Mouse (Mus musculus): Measurements from ENCODE around the gene Orc3. TPM values are rescaled to one million over a fixed set of nuclear protein-coding genes. Genes with fewer than 3 reads are reported as not detected.

The Orc3 gene
- polyA plus RNA-seq (2014; fragmentation: Nextera tagmentation; extraction: Ambion mirVana): 109 and 112 TPM in 2 replicates

DNA sequence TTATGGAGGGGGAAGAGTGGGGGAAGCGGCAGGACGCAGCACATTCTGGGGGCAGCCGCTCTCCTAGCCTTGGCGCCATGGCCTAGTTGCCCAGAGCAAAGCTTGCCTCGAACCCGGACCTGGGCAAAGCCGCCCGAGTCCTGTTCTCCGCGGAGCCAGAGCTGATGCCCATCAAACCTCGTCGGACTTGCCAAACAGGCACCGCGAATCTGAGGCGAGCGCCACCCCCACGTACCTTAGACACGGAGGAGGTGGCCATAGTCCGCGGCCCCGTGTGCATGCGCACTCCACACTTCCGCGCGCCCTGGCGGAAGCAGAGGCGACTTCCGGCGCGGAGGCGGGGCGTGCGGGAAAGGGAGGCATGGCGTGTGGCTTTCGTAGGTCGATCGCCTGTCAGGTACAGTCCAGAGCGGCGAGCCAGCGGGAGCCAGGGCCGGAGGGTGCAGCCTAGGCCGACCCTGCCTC lies at the start of gene Orc3, which contains the start of gene Rars2:
Gene Orc3 (minus strand): TSS at position 315 of the 465 bp plus-strand sequence.
Gene Rars2 (plus strand): TSS at position 328 of the 465 bp plus-strand sequence.
- H3K4me2 ChIP-seq (ENCODE audit: low read depth): peak within 1 kb of the TSS; percentile 71
- H3K9me3 ChIP-seq (ENCODE audit: control insufficient read depth, low read length): no peaks in the 10 kb centered on the region
- peak within 1 kb of the TSS; percentile 79 for H3K4me3 ChIP-seq (ENCODE audit: low read depth, low read length)
- no peaks in the 10 kb centered on the region for H3K27me3 ChIP-seq (ENCODE audit: control insufficient read depth, insufficient read depth, low read length)
- no peaks in the 10 kb centered on the region for H3K36me3 ChIP-seq (ENCODE audit: control insufficient read depth, insufficient read depth, low read length)
- ATAC-seq (ENCODE audit: insufficient read depth, low FRiP score, low TSS enrichment) (peak; percentile 97), DNase-seq (ENCODE audit: low spot score) (peak; percentile 94)
- under 1% methylated on average over 42 of the region's 42 CpGs for WGBS
- peaks cover 15% of the 10 kb centered on the region for H3K4me1 ChIP-seq (ENCODE audit: control insufficient read depth, insufficient read depth, low read length)
- H3K9ac ChIP-seq (ENCODE audit: low read length): peak within 1 kb of the TSS; percentile 89
- 0 out of 2 replicates have a peak within 1 kb of the TSS, but pooled peaks have one; percentile 60 for H3K27ac ChIP-seq (ENCODE audit: low read depth, low read length)

DNA sequence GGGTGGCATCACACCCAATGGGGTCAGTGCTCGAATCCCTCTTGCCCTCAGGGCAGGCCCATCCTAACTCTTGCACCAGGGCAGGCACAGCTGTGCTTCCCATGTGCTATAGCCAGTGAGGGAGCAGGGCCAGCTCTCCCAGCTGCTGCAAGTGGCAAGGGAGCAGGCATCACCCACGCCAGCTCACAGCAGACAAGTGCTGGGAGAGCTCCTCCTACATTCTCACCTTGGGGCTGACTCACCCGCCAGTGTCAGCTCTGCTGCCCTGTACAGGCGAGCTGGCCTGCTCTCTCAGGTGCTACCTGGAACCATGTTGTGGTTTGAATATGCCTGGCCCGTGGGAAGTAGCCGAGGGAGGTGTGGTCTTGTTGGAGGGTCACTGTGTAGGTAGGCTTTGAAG lies 47.2 kb upstream of the Orc3 start:
- no peak for ATAC-seq (ENCODE audit: insufficient read depth, low FRiP score, low TSS enrichment)

DNA sequence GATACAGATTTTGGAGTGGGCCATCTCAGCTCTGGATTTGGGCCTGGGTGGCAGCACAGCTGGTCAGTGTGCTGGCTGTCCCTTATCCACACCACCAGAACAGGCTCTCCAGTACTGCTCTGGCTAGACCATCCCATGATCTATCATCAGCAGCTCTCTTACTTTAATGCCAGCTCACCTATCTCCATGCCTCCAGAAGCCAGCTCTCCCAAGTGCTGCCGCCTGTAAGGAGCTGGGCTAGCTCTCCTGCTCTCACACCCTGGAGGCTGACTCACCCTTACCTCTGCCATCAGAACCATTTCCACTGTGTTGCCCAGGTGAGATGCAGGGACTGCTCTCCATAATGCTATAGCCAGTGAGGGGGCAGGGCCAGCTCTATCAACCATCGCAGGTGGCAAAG lies 46.8 kb upstream of the Orc3 start:
- H3K4me2 ChIP-seq (ENCODE audit: low read depth): no peak overlapping the region
- no peak overlapping the region for H3K4me3 ChIP-seq (ENCODE audit: low read depth, low read length)
- DNase-seq (ENCODE audit: low spot score) (no peak), ATAC-seq (ENCODE audit: insufficient read depth, low FRiP score, low TSS enrichment) (no peak)
- peaks cover 12% of the 10 kb centered on the region for H3K36me3 ChIP-seq (ENCODE audit: control insufficient read depth, insufficient read depth, low read length)
- no peaks in the 10 kb centered on the region for H3K4me1 ChIP-seq (ENCODE audit: control insufficient read depth, insufficient read depth, low read length)
- H3K9me3 ChIP-seq (ENCODE audit: control insufficient read depth, low read length): no peaks in the 10 kb centered on the region
- 92% methylated on average over 2 of the region's 2 CpGs for WGBS
- no peak overlapping the region for H3K27ac ChIP-seq (ENCODE audit: low read depth, low read length)
- H3K9ac ChIP-seq (ENCODE audit: low read length): no peak overlapping the region
- H3K27me3 ChIP-seq (ENCODE audit: control insufficient read depth, insufficient read depth, low read length): no peaks in the 10 kb centered on the region

More for the DNA sequence above, 47.2 kb upstream of the Orc3 start:
- Histone ChIP-seq H3K36me3 (ENCODE audit: control insufficient read depth, insufficient read depth, low read length) (peaks cover 12% of the 10 kb centered on the region), H3K4me1 (ENCODE audit: control insufficient read depth, insufficient read depth, low read length) (no peaks in the 10 kb centered on the region), H3K9ac (ENCODE audit: low read length) (no peak overlapping the region), H3K27me3 (ENCODE audit: control insufficient read depth, insufficient read depth, low read length) (no peaks in the 10 kb centered on the region), H3K4me3 (ENCODE audit: low read depth, low read length) (no peak overlapping the region), H3K9me3 (ENCODE audit: control insufficient read depth, low read length) (no peaks in the 10 kb centered on the region), H3K27ac (ENCODE audit: low read depth, low read length) (no peak overlapping the region), H3K4me2 (ENCODE audit: low read depth) (no peak overlapping the region)
- DNase-seq (ENCODE audit: low spot score): no peak
- 83% methylated on average over 6 of the region's 6 CpGs for WGBS

DNA sequence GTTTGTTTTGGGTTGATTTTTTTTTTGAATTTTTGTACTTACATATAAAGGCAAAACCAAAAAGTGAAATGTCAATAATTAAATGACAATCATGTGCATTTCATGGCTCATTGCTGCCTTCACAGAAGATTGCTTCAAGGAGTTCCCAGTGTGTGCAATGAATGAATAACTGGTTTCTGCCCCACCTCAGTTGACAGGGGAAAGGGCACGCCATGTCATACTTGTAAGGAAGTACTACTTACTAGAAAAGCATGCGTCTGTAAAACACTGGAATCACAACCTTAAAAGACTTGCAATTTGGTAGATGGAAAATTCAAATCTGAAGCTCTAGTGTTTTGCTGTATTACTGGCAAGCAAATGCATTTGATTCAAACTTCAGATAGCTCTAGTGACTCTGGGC lies 44.3 kb upstream of the Orc3 start:
- Histone ChIP-seq H3K4me3 (ENCODE audit: low read depth, low read length) (no peak overlapping the region), H3K9me3 (ENCODE audit: control insufficient read depth, low read length) (no peaks in the 10 kb centered on the region), H3K9ac (ENCODE audit: low read length) (no peak overlapping the region), H3K27ac (ENCODE audit: low read depth, low read length) (no peak overlapping the region), H3K4me1 (ENCODE audit: control insufficient read depth, insufficient read depth, low read length) (no peaks in the 10 kb centered on the region), H3K36me3 (ENCODE audit: control insufficient read depth, insufficient read depth, low read length) (peaks cover 11% of the 10 kb centered on the region), H3K27me3 (ENCODE audit: control insufficient read depth, insufficient read depth, low read length) (no peaks in the 10 kb centered on the region), H3K4me2 (ENCODE audit: low read depth) (no peak overlapping the region)
- DNase-seq (ENCODE audit: low spot score) (no peak), ATAC-seq (ENCODE audit: insufficient read depth, low FRiP score, low TSS enrichment) (no peak)
- 95% methylated on average over 2 of the region's 2 CpGs for WGBS

DNA sequence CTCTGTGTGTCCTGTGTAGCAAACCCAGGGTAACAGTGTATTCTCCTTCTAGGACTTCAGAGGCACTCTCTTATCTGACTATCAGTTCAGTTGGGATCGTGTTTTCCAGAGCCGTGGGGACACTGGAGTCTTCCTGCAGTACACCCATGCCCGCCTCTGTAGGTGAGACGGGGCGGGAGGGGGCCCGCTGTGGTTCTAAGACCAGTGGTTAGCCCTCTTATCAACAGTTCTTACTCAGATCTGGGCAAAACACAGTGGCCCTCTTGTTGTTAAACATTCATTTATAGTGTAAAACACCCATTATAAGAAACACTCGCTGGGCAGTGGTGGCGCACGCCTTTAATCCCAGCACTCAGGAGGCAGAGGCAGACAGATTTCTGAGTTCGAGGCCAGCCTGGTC lies 41.4 kb upstream of the Orc3 start:
- Histone ChIP-seq H3K9ac (ENCODE audit: low read length) (no peak overlapping the region), H3K36me3 (ENCODE audit: control insufficient read depth, insufficient read depth, low read length) (peaks cover 9% of the 10 kb centered on the region; the same call in 1 of the 2 replicates), H3K4me3 (ENCODE audit: low read depth, low read length) (no peak overlapping the region), H3K4me1 (ENCODE audit: control insufficient read depth, insufficient read depth, low read length) (no peaks in the 10 kb centered on the region), H3K9me3 (ENCODE audit: control insufficient read depth, low read length) (no peaks in the 10 kb centered on the region), H3K4me2 (ENCODE audit: low read depth) (no peak overlapping the region), H3K27ac (ENCODE audit: low read depth, low read length) (no peak overlapping the region), H3K27me3 (ENCODE audit: control insufficient read depth, insufficient read depth, low read length) (no peaks in the 10 kb centered on the region)
- ATAC-seq (ENCODE audit: insufficient read depth, low FRiP score, low TSS enrichment): no peak
- no peak for DNase-seq (ENCODE audit: low spot score)
- 94% methylated on average over 10 of the region's 10 CpGs for whole genome bisulfite sequencing

- Histone ChIP-seq H3K4me1 (ENCODE audit: control insufficient read depth, insufficient read depth, low read length) (no peaks in the 10 kb centered on the region), H3K27ac (ENCODE audit: low read depth, low read length) (no peak overlapping the region), H3K36me3 (ENCODE audit: control insufficient read depth, insufficient read depth, low read length) (peaks cover 9% of the 10 kb centered on the region), H3K9me3 (ENCODE audit: control insufficient read depth, low read length) (no peaks in the 10 kb centered on the region), H3K4me3 (ENCODE audit: low read depth, low read length) (no peak overlapping the region), H3K27me3 (ENCODE audit: control insufficient read depth, insufficient read depth, low read length) (no peaks in the 10 kb centered on the region), H3K9ac (ENCODE audit: low read length) (no peak overlapping the region), H3K4me2 (ENCODE audit: low read depth) (no peak overlapping the region)
- DNase-seq (ENCODE audit: low spot score) (no peak), ATAC-seq (ENCODE audit: insufficient read depth, low FRiP score, low TSS enrichment) (no peak)
- WGBS: 90% methylated on average over 7 of the region's 7 CpGs
Observed at GRCm38 (mm10) chr4:34653179-34653578, 38.4 kb upstream of the Orc3 start.

DNA sequence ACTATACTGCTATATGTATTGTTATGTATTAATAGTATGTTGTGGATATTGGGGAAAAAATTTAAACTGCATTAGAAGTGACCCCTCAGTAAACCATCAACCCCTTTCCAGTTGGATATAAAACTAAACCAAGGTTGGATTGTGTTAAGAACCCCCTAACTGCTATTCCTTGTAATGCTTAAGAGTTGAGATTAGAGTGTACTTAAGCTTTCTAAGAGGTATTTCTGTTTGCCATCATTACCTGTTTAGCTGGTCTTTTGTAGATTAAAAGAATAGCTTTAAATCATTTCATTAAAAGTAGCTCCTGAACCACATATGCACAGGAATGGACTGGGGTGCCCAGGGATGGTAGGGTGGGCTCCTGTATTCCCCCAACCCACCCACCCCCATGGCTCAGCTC lies 30.0 kb upstream of the Orc3 start:
- Histone ChIP-seq H3K4me2 (ENCODE audit: low read depth) (no peak overlapping the region), H3K9ac (ENCODE audit: low read length) (no peak overlapping the region), H3K4me3 (ENCODE audit: low read depth, low read length) (no peak overlapping the region), H3K27ac (ENCODE audit: low read depth, low read length) (no peak overlapping the region), H3K27me3 (ENCODE audit: control insufficient read depth, insufficient read depth, low read length) (no peaks in the 10 kb centered on the region), H3K4me1 (ENCODE audit: control insufficient read depth, insufficient read depth, low read length) (no peaks in the 10 kb centered on the region), H3K36me3 (ENCODE audit: control insufficient read depth, insufficient read depth, low read length) (peaks cover 2% of the 10 kb centered on the region; the same call in 1 of the 2 replicates), H3K9me3 (ENCODE audit: control insufficient read depth, low read length) (no peaks in the 10 kb centered on the region)
- ATAC-seq (ENCODE audit: insufficient read depth, low FRiP score, low TSS enrichment) (no peak), DNase-seq (ENCODE audit: low spot score) (no peak)

- 94% methylated on average over 3 of the region's 3 CpGs for WGBS
- H3K4me2 ChIP-seq (ENCODE audit: low read depth): no peak overlapping the region
- no peak for ATAC-seq (ENCODE audit: insufficient read depth, low FRiP score, low TSS enrichment)
Observed at GRCm38 (mm10) chr4:34640731-34641130, 26.0 kb upstream of the Orc3 start.

DNA sequence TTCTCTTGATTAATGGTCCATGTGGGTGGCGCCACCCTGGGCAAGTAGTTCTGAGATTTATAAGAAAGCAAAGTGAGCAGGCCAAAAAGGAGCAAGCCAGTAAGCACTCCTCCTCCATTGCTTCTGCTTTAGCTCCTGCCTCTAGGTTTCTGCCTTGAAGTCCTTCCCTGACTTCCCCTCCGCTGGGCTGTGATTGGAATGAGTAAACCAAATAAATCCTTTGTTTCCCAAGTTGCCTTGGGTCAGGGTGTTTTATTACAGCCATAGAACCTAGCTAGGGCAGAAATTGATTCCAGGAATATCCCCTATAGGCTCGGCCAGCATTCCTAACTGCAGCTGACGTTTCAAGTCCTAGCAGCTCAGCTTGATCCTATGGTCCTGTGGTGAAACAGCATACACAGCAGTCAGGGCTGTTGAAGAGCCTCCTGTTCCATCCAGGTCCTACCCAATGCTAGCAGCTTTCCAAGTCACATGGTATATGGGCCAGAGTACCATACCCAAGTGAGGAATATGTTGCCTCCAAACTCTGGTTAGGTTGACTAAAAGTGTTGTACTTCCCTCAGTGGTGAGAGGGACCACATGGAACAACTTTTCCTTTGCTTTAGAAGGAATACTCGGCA lies 25.1 kb upstream of the Orc3 start:
- H3K27ac ChIP-seq (ENCODE audit: low read depth, low read length): no peak overlapping the region
- H3K4me2 ChIP-seq (ENCODE audit: low read depth): no peak overlapping the region
- no peaks in the 10 kb centered on the region for H3K27me3 ChIP-seq (ENCODE audit: control insufficient read depth, insufficient read depth, low read length)
- H3K9ac ChIP-seq (ENCODE audit: low read length): no peak overlapping the region
- no peak for ATAC-seq (ENCODE audit: insufficient read depth, low FRiP score, low TSS enrichment)
- 0 out of 2 replicates have a peak, but pooled peaks cover 2% of the 10 kb centered on the region for H3K36me3 ChIP-seq (ENCODE audit: control insufficient read depth, insufficient read depth, low read length)
- H3K4me3 ChIP-seq (ENCODE audit: low read depth, low read length): no peak overlapping the region
- no peaks in the 10 kb centered on the region for H3K9me3 ChIP-seq (ENCODE audit: control insufficient read depth, low read length)
- DNase-seq (ENCODE audit: low spot score): no peak
- H3K4me1 ChIP-seq (ENCODE audit: control insufficient read depth, insufficient read depth, low read length): no peaks in the 10 kb centered on the region
- 78% methylated on average over 5 of the region's 5 CpGs for WGBS

More at GRCm38 (mm10) chr4:34640731-34641130, 26.0 kb upstream of the Orc3 start:
- no peak overlapping the region for H3K9ac ChIP-seq (ENCODE audit: low read length)
- no peaks in the 10 kb centered on the region for H3K4me1 ChIP-seq (ENCODE audit: control insufficient read depth, insufficient read depth, low read length)
- H3K27me3 ChIP-seq (ENCODE audit: control insufficient read depth, insufficient read depth, low read length): no peaks in the 10 kb centered on the region
- no peak overlapping the region for H3K27ac ChIP-seq (ENCODE audit: low read depth, low read length)
- H3K4me3 ChIP-seq (ENCODE audit: low read depth, low read length): no peak overlapping the region
- H3K9me3 ChIP-seq (ENCODE audit: control insufficient read depth, low read length): no peaks in the 10 kb centered on the region
- DNase-seq (ENCODE audit: low spot score): no peak
- peaks cover 2% of the 10 kb centered on the region; the same call in 1 of the 2 replicates for H3K36me3 ChIP-seq (ENCODE audit: control insufficient read depth, insufficient read depth, low read length)
